Mouse (Mus musculus): ENCODE results near the gene Bax. TPM values are rescaled to one million over a fixed set of nuclear protein-coding genes. Genes with fewer than 3 reads are reported as not detected.

Bax gene
- total and polyA plus RNA-seq, 3 experiments, result 105 to 778 (median 205) TPM

GRCm38 (mm10) chr7:45413864-45414739 is 52.6 kb downstream of the Bax start:
- Histone ChIP-seq H3K79me2 (ENCODE audit: control insufficient read depth, insufficient read depth, low read length, poor library complexity) (no peaks in the 10 kb centered on the region; the same call in 1 of the 2 replicates), H3K27me3 (ENCODE audit: control insufficient read depth in 1 of 2, insufficient read depth in 2 of 2, low read length in 2 of 2) (peaks cover 0 to 3% of the 10 kb centered on the region in 2 experiments; a peak in 2 of 4 replicates), H3K4me3 (ENCODE audit: control insufficient read depth in 1 of 2, insufficient read depth in 1 of 2, low read depth in 2 of 2, low read length in 2 of 2) (peak overlapping the region; percentile 69 to 100), H3K36me3 (ENCODE audit: control insufficient read depth in 1 of 2, insufficient read depth in 2 of 2, low read length in 2 of 2) (no peaks in the 10 kb centered on the region; a peak in 1 of 4 replicates), H3K9ac (ENCODE audit: control insufficient read depth, low read depth, low read length, poor library complexity, severe bottlenecking) (peak overlapping the region; percentile 71), H3K27ac (ENCODE audit: control insufficient read depth, low read depth, low read length) (no peak overlapping the region), H3K9me3 (replicated peaks; ENCODE audit: insufficient read depth, low read length) (no peaks in the 10 kb centered on the region), H3K4me1 (ENCODE audit: control insufficient read depth in 1 of 2, insufficient read depth in 2 of 2, low read length in 2 of 2) (peaks cover 6 to 7% of the 10 kb centered on the region in 2 experiments; a peak in 2 of 4 replicates)
- DNase-seq (ENCODE audit: low read depth, low spot score), result no peak
- TF ChIP-seq E2F4 (IDR thresholded peaks at IDR 0.05; ENCODE audit: borderline replicate concordance, low read depth, low read length) (no peak), POLR2A (IDR thresholded peaks at IDR 0.05; ENCODE audit: control insufficient read depth in 1 of 2, insufficient read depth in 1 of 2, low read depth in 1 of 2, low read length in 2 of 2, poor library complexity in 1 of 2) (peak in 1 of 2 experiments; percentile 61; a peak in 3 of 4 replicates), ELF1 (IDR thresholded peaks at IDR 0.05; ENCODE audit: low read depth, low read length) (no peak), HCFC1 (IDR thresholded peaks at IDR 0.05; ENCODE audit: low read depth, low read length) (0 out of 2 replicates have a peak, but pooled peaks have one; percentile 48), ZNF384 (IDR thresholded peaks at IDR 0.05; ENCODE audit: low read depth, low read length) (peak; percentile 89), MAFK (IDR thresholded peaks at IDR 0.05; ENCODE audit: borderline replicate concordance, low read depth, low read length) (no peak), NELFE (IDR thresholded peaks at IDR 0.05; ENCODE audit: low read depth, low read length) (peak; percentile 50), ZMIZ1 (IDR thresholded peaks at IDR 0.05; ENCODE audit: low read depth, low read length) (no peak)

- Histone ChIP-seq H3K4me3 (ENCODE audit: control insufficient read depth in 1 of 2, insufficient read depth in 1 of 2, low read depth in 2 of 2, low read length in 2 of 2) (peak within 1 kb of the TSS; percentile 69 to 100), H3K9me3 (replicated peaks; ENCODE audit: insufficient read depth, low read length) (no peaks in the 10 kb centered on the region), H3K27me3 (ENCODE audit: control insufficient read depth in 1 of 2, insufficient read depth in 2 of 2, low read length in 2 of 2) (peaks cover 0 to 3% of the 10 kb centered on the region in 2 experiments; a peak in 2 of 4 replicates), H3K9ac (ENCODE audit: control insufficient read depth, low read depth, low read length, poor library complexity, severe bottlenecking) (peak within 1 kb of the TSS; percentile 71), H3K79me2 (ENCODE audit: control insufficient read depth, insufficient read depth, low read length, poor library complexity) (no peaks in the 10 kb centered on the region; the same call in 1 of the 2 replicates), H3K4me1 (ENCODE audit: control insufficient read depth in 1 of 2, insufficient read depth in 2 of 2, low read length in 2 of 2) (peaks cover 6 to 7% of the 10 kb centered on the region in 2 experiments; a peak in 2 of 4 replicates), H3K36me3 (ENCODE audit: control insufficient read depth in 1 of 2, insufficient read depth in 2 of 2, low read length in 2 of 2) (no peaks in the 10 kb centered on the region; a peak in 1 of 4 replicates), H3K27ac (ENCODE audit: control insufficient read depth, low read depth, low read length) (no peak within 1 kb of the TSS)
- DNase-seq (ENCODE audit: low read depth, low spot score), result peak; percentile 63
- TF ChIP-seq UBTF (IDR thresholded peaks at IDR 0.05; ENCODE audit: borderline replicate concordance, insufficient read depth, low read depth, low read length), result 0 out of 2 replicates have a peak, but pooled peaks have one; percentile 40
- no peak for TF ChIP-seq MYB (IDR thresholded peaks at IDR 0.05; ENCODE audit: low read depth, low read length)
- peak; percentile 27 for TF ChIP-seq SIN3A (IDR thresholded peaks at IDR 0.05; ENCODE audit: low read length)
These were observed 53.4 kb downstream of the Bax start, which contains the start of gene Ntf5 for GRCm38 (mm10) chr7:45413113-45413863. Ntf5 (plus strand) TSS chr7:45413695.
